Mouse (Mus musculus) myocyte (in vitro differentiated cells): ENCODE data around the gene Tmbim4.

Experiments
- CEBPB ChIP-seq: IDR thresholded peaks from 2 replicates; pipeline ENCODE4 v1.6.1; 2011; ENCODE audit warnings: mild to moderate bottlenecking, moderate library complexity; ENCODE audit not compliant: poor library complexity, insufficient read depth, severe bottlenecking
- E2F4 ChIP-seq: IDR thresholded peaks from one replicate; pipeline ENCODE4 v1.6.1; 2011; ENCODE audit warnings: mild to moderate bottlenecking, control low read depth, moderate library complexity; ENCODE audit not compliant: insufficient read depth
- MAX ChIP-seq: IDR thresholded peaks from one replicate; pipeline ENCODE4 v1.6.1; 2011; ENCODE audit warnings: low read depth, mild to moderate bottlenecking, control low read depth
- MYOD1 ChIP-seq, 3 experiments: IDR thresholded peaks; one replicate each; pipeline ENCODE4 v1.6.1; 2011; ENCODE audit warnings: control low read depth in 2 of 3, low read depth in 2 of 3, mild to moderate bottlenecking in 2 of 3, moderate library complexity in 1 of 3; ENCODE audit not compliant: insufficient read length in 2 of 3, control insufficient read depth in 1 of 3
- MYOG ChIP-seq, 3 experiments: IDR thresholded peaks; one replicate each; pipeline ENCODE4 v1.6.1; 2011; ENCODE audit warnings: control low read depth in 2 of 3, low read depth in 2 of 3, mild to moderate bottlenecking in 2 of 3; ENCODE audit not compliant: insufficient read length in 2 of 3, control insufficient read depth in 1 of 3, insufficient read depth in 1 of 3
- POLR2A ChIP-seq: IDR thresholded peaks from one replicate; pipeline ENCODE4 v1.6.1; 2011; ENCODE audit warnings: low read depth, mild to moderate bottlenecking, control low read depth, moderate library complexity; ENCODE audit not compliant: insufficient read length
- POLR2AphosphoS2 ChIP-seq: IDR thresholded peaks from one replicate; pipeline ENCODE4 v1.6.1; 2011; ENCODE audit warnings: low read depth, control low read depth; ENCODE audit not compliant: insufficient read length
- REST ChIP-seq: IDR thresholded peaks from one replicate; pipeline ENCODE4 v1.6.1; 2011; ENCODE audit warnings: mild to moderate bottlenecking, control low read depth, moderate library complexity; ENCODE audit not compliant: insufficient read depth, insufficient read length
- SRF ChIP-seq: IDR thresholded peaks from one replicate; pipeline ENCODE4 v1.6.1; 2011; ENCODE audit warnings: low read depth; ENCODE audit not compliant: control insufficient read depth, insufficient read length
- TCF12 ChIP-seq: IDR thresholded peaks from one replicate; pipeline ENCODE4 v1.6.1; 2011; ENCODE audit warnings: mild to moderate bottlenecking, control low read depth; ENCODE audit not compliant: poor library complexity, insufficient read depth, severe bottlenecking
- TCF3 ChIP-seq: IDR thresholded peaks from one replicate; pipeline ENCODE4 v1.6.1; 2011; ENCODE audit warnings: low read depth, control low read depth; ENCODE audit not compliant: insufficient read length
- USF1 ChIP-seq: IDR thresholded peaks from one replicate; pipeline ENCODE4 v1.6.1; 2011; ENCODE audit warnings: low read depth, mild to moderate bottlenecking, control low read depth, moderate library complexity

DNA sequence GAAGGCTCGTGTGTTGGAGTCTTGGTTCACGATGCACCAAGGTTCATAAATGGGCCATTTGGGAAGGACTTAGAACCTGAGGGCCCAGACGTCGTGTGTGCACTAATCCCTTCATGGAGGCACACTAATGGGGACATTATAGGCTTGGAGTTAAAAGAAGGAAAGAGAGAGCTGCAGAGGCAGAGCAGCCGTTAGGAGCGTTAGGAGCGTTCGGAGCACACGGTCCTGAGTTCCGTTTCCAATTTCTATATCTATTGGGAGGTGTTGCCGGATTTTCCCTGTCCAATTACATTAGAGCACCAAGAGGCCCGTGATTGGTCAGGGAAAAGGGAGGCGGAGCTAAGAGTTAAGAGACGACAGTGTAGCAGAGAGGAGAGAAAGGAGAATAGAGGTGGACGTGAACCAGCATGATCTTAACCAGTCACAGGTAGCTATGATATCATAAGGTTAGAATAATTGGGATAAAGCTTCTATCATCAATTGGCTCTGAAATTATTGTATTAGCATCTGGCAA is 27.1 kb upstream of the Tmbim4 start:
- TF ChIP-seq TCF12 (no peak), MYOD1 (IDR thresholded peaks at IDR 0.05; ENCODE audit: control insufficient read depth in 1 of 3, insufficient read length in 2 of 3, low read depth in 2 of 3) (no peak), POLR2A (no peak), USF1 (no peak), MAX (no peak), CEBPB (no peak), MYOG (IDR thresholded peaks at IDR 0.05; ENCODE audit: control insufficient read depth in 1 of 3, insufficient read depth in 1 of 3, insufficient read length in 2 of 3, low read depth in 2 of 3) (no peak), REST (no peak), E2F4 (no peak), SRF (no peak), POLR2AphosphoS2 (no peak), TCF3 (no peak)
